Mouse (Mus musculus): ENCODE measurements at regions not wholly inside any gene's neighbourhood (a gene's known extent, or its start where the extent isn't known, plus 50 kb on each side); places are given as distances from the start of the nearest gene placed in this dataset.

DNA sequence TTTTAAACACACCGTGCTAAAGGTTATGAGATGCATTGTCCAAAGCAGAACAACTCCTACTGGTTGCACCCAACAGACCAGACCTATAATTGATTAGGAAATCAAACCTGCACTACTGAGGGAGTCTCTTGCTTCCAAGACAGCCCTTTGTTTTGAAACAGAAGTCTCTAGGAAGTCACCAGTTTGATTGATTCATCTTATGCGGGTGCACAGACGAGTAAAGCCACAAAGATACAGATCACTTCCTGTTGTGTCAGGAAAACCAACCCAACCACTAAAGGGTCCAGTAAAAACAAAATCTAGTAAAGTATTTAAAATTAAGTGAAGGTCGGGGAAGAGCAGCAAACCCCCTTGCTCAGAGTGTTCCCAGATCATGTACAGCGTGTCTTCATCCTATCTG is 58.3 kb upstream of the N6amt1 start:
- intact Hi-C loops (cut with DNase I) = no loop called here
- no peak overlapping the region for H3K27ac ChIP-seq

GRCm38 (mm10) chr16:87292826-87293225 is 61.2 kb upstream of the N6amt1 start:
- Histone ChIP-seq H3K4me1 (ENCODE audit: control insufficient read depth, insufficient read depth, low read length) (no peaks in the 10 kb centered on the region), H3K4me3 (no peak overlapping the region), H3K79me2 (replicated peaks; ENCODE audit: control insufficient read depth, insufficient read depth, low read length) (no peaks in the 10 kb centered on the region), H3K27me3 (ENCODE audit: control insufficient read depth, insufficient read depth, low read length) (no peaks in the 10 kb centered on the region), H3K36me3 (ENCODE audit: control insufficient read depth, insufficient read depth, low read length) (no peaks in the 10 kb centered on the region), H3K9ac (ENCODE audit: low read depth, low read length) (no peak overlapping the region), H3K27ac (no peak overlapping the region)
- DNase-seq = no peak
- 84% methylated on average over 1 of the region's 1 CpGs for WGBS
- TF ChIP-seq POLR2A (IDR thresholded peaks at IDR 0.05; ENCODE audit: insufficient read depth, low read depth, low read length) = no peak
- no peak for TF ChIP-seq EP300 (IDR thresholded peaks at IDR 0.05; ENCODE audit: insufficient read depth, low read depth, low read length)
- no peak for TF ChIP-seq CTCF (IDR thresholded peaks at IDR 0.05)
- intact Hi-C loops (cut with DNase I) = no loop called here

More for the DNA sequence above, 58.3 kb upstream of the N6amt1 start:
- no peaks in the 10 kb centered on the region for H3K79me2 ChIP-seq (replicated peaks; ENCODE audit: control insufficient read depth, insufficient read depth, low read length)
- no peak overlapping the region for H3K9ac ChIP-seq (ENCODE audit: low read depth, low read length)
- no peak overlapping the region for H3K4me3 ChIP-seq
- no peak for DNase-seq
- H3K27me3 ChIP-seq (ENCODE audit: control insufficient read depth, insufficient read depth, low read length) = no peaks in the 10 kb centered on the region
- TF ChIP-seq EP300 (IDR thresholded peaks at IDR 0.05; ENCODE audit: insufficient read depth, low read depth, low read length) (no peak), POLR2A (IDR thresholded peaks at IDR 0.05; ENCODE audit: insufficient read depth, low read depth, low read length) (no peak), CTCF (IDR thresholded peaks at IDR 0.05) (no peak)
- no peaks in the 10 kb centered on the region for H3K4me1 ChIP-seq (ENCODE audit: control insufficient read depth, insufficient read depth, low read length)
- 67% methylated on average over 5 of the region's 5 CpGs for WGBS
- H3K36me3 ChIP-seq (ENCODE audit: control insufficient read depth, insufficient read depth, low read length) = no peaks in the 10 kb centered on the region

DNA sequence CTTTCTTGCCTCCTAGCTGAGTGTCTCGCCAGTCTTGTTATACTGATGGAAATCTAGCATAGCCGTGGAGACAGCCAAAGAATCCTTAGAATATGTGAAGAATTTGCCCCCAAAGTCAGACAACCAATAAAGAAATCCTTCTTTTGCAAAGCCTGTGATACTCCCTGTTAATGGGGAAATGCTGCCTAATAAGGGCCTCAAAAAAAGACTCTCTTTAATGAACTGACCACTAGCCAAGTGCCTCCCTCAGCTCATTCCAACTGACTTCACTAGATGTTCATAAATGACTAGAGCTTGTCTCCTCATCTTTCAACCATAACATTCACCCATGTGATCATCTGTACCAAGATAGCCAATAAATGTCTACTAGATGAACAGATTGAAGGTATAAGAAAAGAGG is 62.3 kb upstream of the N6amt1 start:
- intact Hi-C loops (cut with DNase I) = no loop called here
- H3K4me1 ChIP-seq (ENCODE audit: control insufficient read depth, insufficient read depth, low read length) = no peaks in the 10 kb centered on the region
- 83% methylated on average over 2 of the region's 2 CpGs for WGBS
- H3K27ac ChIP-seq = no peak overlapping the region
- H3K79me2 ChIP-seq (replicated peaks; ENCODE audit: control insufficient read depth, insufficient read depth, low read length) = no peaks in the 10 kb centered on the region
- no peaks in the 10 kb centered on the region for H3K27me3 ChIP-seq (ENCODE audit: control insufficient read depth, insufficient read depth, low read length)
- no peaks in the 10 kb centered on the region for H3K36me3 ChIP-seq (ENCODE audit: control insufficient read depth, insufficient read depth, low read length)
- H3K9ac ChIP-seq (ENCODE audit: low read depth, low read length) = no peak overlapping the region
- no peak for DNase-seq
- no peak overlapping the region for H3K4me3 ChIP-seq
- TF ChIP-seq POLR2A (IDR thresholded peaks at IDR 0.05; ENCODE audit: insufficient read depth, low read depth, low read length) (no peak), CTCF (IDR thresholded peaks at IDR 0.05) (no peak), EP300 (IDR thresholded peaks at IDR 0.05; ENCODE audit: insufficient read depth, low read depth, low read length) (no peak)

DNA sequence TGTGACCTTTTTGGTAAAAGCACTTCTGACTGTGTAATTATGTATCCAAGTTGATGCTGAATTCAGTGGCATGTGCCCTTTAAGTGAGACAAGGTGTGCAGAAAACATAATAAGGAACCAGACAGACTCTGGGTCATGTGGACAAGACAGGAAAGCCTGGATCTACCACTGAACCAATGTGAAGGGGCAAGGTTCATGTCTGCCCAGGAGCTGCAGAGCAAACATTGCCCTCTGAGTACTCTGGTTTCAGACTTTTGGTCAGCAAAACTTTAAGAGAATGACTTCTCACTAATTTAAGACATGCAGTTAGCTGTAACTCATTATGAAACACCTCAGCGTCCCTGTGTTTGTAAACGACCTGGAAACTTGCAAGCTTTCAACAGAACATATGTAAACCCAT is 68.3 kb upstream of the N6amt1 start:
- TF ChIP-seq EP300 (IDR thresholded peaks at IDR 0.05; ENCODE audit: insufficient read depth, low read depth, low read length) (no peak), CTCF (IDR thresholded peaks at IDR 0.05) (no peak), POLR2A (IDR thresholded peaks at IDR 0.05; ENCODE audit: insufficient read depth, low read depth, low read length) (no peak)
- intact Hi-C loops (cut with DNase I) = loop anchor here (2.0 kb wide), 1 partner anchor 37 kb away; no protein-coding TSS in a partner anchor
- WGBS = 83% methylated on average over 2 of the region's 2 CpGs

GRCm38 (mm10) chr16:87284835-87285510 is 69.0 kb upstream of the N6amt1 start:
- Histone ChIP-seq H3K36me3 (ENCODE audit: control insufficient read depth, insufficient read depth, low read length) (no peaks in the 10 kb centered on the region), H3K9ac (ENCODE audit: low read depth, low read length) (peak overlapping the region; percentile 16; the same call in 1 of the 2 replicates), H3K4me1 (ENCODE audit: control insufficient read depth, insufficient read depth, low read length) (peaks cover 1% of the 10 kb centered on the region; the same call in 1 of the 2 replicates), H3K27me3 (ENCODE audit: control insufficient read depth, insufficient read depth, low read length) (no peaks in the 10 kb centered on the region), H3K4me3 (no peak overlapping the region), H3K27ac (no peak overlapping the region), H3K79me2 (replicated peaks; ENCODE audit: control insufficient read depth, insufficient read depth, low read length) (no peaks in the 10 kb centered on the region)
- no peak for DNase-seq
- intact Hi-C loops (cut with DNase I) = loop anchor here (2.0 kb wide), 1 partner anchor 36 kb away; no protein-coding TSS in a partner anchor
- WGBS = 36% methylated on average over 7 of the region's 7 CpGs
- TF ChIP-seq EP300 (IDR thresholded peaks at IDR 0.05; ENCODE audit: insufficient read depth, low read depth, low read length) = no peak
- peak; percentile 83 for TF ChIP-seq CTCF (IDR thresholded peaks at IDR 0.05)

More for the DNA sequence above, 68.3 kb upstream of the N6amt1 start:
- Histone ChIP-seq H3K9ac (ENCODE audit: low read depth, low read length) (no peak overlapping the region), H3K36me3 (ENCODE audit: control insufficient read depth, insufficient read depth, low read length) (no peaks in the 10 kb centered on the region), H3K4me1 (ENCODE audit: control insufficient read depth, insufficient read depth, low read length) (peaks cover 1% of the 10 kb centered on the region; the same call in 1 of the 2 replicates), H3K4me3 (no peak overlapping the region), H3K27me3 (ENCODE audit: control insufficient read depth, insufficient read depth, low read length) (no peaks in the 10 kb centered on the region), H3K27ac (no peak overlapping the region), H3K79me2 (replicated peaks; ENCODE audit: control insufficient read depth, insufficient read depth, low read length) (no peaks in the 10 kb centered on the region)
- DNase-seq = no peak

DNA sequence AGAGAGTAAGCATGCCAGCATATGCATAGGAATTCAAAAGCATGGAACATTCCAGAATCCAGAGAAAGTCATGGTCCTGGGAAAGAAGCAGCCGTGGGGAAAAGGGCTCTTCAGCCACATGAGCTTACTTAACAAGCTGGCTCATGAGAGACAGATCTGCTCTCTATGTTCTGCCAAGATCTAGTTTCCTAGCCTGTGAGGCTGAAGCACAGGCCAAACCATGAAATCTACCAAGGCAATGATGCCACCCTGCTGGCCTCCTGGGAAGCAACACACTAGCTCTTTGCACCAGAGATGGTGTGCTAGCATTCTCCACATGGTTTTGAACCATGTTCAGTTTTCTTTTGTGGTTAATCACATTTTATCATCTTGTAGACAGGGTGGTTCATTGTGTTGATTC is 75.5 kb upstream of the N6amt1 start:
- 41% methylated on average over 1 of the region's 1 CpGs for WGBS
- no peak overlapping the region for H3K9ac ChIP-seq (ENCODE audit: low read depth, low read length)
- TF ChIP-seq EP300 (IDR thresholded peaks at IDR 0.05; ENCODE audit: insufficient read depth, low read depth, low read length) (peak; percentile 62; the same call in 1 of the 2 replicates), CTCF (IDR thresholded peaks at IDR 0.05) (peak; percentile 48), POLR2A (IDR thresholded peaks at IDR 0.05; ENCODE audit: insufficient read depth, low read depth, low read length) (no peak)
- intact Hi-C loops (cut with DNase I) = no loop called here
- no peaks in the 10 kb centered on the region for H3K79me2 ChIP-seq (replicated peaks; ENCODE audit: control insufficient read depth, insufficient read depth, low read length)
- no peaks in the 10 kb centered on the region for H3K4me1 ChIP-seq (ENCODE audit: control insufficient read depth, insufficient read depth, low read length)
- no peak overlapping the region for H3K4me3 ChIP-seq
- peak overlapping the region; percentile 40 for H3K27ac ChIP-seq
- peak in 1 of 2 experiments; percentile 39 for DNase-seq
- no peaks in the 10 kb centered on the region for H3K27me3 ChIP-seq (ENCODE audit: control insufficient read depth, insufficient read depth, low read length)
- no peaks in the 10 kb centered on the region for H3K36me3 ChIP-seq (ENCODE audit: control insufficient read depth, insufficient read depth, low read length)

Measured in heart, adult 2 months (tissue).